Mouse (Mus musculus): ENCODE measurements around the gene Gm853.
A peak's percentile ranks its signal among the peaks of the same experiment; 100 is the strongest.

The Gm853 gene

DNA sequence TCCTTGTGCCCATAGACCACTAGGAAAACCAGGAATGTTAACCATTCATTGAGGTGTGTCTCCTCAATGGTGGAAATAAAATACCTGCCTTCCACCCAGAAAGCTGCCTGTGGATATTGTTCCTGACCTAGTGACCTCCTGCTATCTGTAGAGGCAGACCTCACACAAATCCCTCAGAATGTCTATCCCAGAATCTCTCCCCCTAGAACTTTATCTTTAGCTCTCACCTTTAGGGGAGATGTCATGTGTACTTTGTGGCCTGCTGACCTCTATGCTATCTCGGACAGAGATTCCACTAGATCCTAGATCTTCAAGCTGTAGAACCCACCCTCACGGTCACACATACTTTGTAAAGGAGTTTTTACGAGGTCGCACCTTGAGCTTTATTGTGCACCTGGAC lies 9.0 kb downstream of the Gm853 start:
- DNase-seq: no peak

DNA sequence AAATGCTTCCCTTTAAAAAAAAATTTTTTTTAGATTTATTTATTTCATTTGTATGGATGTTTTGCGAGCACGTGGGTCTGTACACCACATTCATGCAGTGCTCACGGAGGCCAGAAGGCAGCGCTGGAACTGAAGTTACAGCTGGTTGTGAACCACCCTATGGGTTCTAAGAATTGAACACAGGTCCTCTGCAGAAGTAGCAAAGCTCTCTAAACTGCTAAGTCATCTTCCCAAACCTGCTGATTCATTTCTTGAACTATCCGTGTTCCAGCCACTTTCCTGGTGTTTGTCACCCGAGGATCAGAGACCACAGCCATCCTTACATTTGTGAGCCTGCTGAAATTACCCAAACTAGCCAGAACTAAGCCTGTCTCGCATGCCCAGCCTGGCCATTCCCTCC lies 9.8 kb downstream of the Gm853 start:
- DNase-seq: no peak

DNA sequence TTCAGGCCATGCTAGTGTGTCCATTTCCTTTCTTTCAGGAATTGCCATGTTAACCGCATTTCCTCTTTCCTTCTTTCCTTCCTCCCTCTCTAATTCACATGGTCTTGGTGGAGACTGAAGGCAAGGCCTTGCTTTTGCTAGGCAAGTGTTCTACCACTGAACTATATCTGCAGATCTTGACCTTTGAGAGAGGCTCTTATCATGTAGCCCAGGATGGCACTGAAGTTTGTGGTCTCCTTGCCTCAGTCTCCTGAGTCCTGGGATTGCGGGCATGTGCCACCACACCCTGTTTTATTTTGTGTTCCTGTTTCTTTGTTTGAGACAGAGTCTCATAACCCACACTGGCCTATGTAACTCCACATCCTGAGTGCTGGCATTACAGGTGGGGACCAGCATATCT lies 10.3 kb downstream of the Gm853 start:
- DNase-seq: no peak

DNA sequence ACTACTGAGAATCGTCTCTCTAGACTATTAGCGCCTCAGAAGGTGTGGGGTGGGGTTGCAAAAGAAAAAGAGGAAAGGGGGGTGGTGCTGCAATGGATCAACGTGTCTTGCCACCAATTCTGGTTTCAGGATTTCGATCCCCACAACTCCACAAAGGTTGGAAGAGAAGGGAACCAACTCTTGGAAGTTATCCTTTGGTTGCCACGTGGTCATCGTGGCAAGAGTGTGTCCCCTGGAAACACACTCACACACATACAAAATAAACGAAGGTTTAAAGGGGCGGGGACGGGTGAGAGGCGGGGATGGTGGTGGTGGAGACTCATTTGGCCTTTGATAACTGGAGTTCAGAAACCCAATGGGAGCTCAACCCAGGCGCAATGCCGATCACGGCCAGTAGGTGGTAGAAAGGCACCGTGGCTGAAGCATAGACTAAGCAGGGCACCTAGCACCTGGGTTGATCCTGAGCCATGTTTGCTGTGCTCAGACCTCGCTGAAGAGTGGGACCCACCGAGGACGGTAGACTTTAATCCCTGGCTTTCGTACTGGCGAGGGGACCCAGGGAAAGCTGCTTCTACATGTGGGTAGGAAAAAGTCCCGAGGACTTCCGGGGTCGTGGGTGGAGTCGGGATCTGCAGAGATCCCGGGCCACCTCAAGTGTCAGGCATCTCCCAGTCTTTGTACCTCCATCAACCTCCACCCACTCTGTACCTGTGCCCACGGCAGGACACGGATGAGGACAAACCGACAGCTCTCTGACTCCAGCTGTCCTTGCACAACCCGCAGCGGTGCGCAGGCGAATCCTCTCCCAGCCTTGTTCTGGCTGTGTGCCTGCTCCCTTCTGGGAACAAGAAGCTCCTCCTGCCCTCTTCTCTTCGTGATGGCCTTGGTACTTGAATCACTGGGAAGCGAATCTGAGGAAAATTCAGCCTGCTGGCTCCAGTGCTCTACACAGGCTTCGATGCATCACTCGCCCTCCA lies 23.2 kb downstream of the Gm853 start:
- DNase-seq: peak; percentile 93

DNA sequence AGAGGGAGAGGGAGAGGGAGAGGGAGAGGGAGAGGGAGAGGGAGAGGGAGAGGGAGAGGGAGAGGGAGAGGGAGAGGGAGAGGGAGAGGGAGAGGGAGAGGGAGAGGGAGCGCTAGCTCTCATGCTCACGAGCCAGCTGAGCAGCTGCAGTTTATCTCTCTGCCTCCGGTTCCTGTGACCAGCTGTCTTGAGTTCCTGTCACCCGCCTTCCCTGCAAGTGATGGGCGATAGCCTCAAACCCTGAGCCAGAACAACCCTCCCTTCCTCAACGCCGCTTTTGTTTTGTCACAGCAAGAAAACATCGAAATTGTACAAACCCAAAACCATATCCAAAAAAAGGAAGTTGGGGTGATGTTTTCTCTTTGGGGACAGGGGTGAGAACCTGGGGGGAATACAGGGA lies 25.7 kb downstream of the Gm853 start:
- DNase-seq: no peak

- DNase-seq: no peak
These were observed 26.3 kb downstream of the Gm853 start for GRCm38 (mm10) chr4:130195924-130196323.

DNA sequence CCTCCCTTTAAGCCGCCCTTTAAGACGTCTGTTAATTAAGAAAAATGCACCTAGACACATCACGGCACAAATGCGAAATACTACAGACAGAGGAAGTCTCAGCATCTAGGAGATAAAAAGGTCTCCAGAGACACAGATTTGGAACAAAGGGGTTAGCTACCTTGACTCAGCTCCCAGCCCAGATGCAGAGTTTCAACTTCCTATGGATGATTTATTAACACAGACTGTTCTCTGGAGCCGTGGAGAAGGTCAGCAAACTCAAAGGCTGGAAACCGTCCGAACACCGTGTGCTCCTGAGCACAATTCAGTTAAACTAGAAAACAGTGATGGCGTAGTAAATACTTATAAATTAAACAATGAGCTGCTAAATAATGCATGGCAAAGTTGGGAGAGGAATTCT lies 29.9 kb downstream of the Gm853 start:
- no peak for DNase-seq

- DNase-seq: no peak
These were observed 32.6 kb downstream of the Gm853 start for GRCm38 (mm10) chr4:130189606-130190005.

- DNase-seq: peak; percentile 92
These were observed 33.3 kb downstream of the Gm853 start for GRCm38 (mm10) chr4:130188806-130189297.

DNA sequence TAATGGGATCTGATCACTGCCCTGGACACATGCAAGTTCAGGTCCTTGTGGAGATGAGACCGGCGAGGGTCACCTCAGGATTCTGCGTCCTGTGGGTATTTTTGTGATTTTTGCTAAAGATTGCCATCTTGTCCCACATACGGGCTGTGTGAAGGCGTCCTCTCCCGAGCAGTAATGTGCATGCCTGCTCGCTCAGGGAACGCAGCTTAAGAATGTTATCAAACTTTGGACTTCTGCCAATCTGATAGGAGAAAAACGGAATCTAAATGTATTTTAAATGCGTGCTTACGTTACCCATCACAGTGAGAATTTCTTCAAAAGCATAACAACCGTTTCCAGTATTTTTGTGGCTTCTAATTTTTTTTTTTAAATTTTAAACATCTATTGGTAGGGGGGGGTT lies 35.3 kb downstream of the Gm853 start:
- no peak for DNase-seq

- DNase-seq: no peak
These were observed 35.8 kb downstream of the Gm853 start for GRCm38 (mm10) chr4:130186450-130186849.

- no peak for DNase-seq
These were observed 38.3 kb downstream of the Gm853 start for GRCm38 (mm10) chr4:130183879-130184278.

DNA sequence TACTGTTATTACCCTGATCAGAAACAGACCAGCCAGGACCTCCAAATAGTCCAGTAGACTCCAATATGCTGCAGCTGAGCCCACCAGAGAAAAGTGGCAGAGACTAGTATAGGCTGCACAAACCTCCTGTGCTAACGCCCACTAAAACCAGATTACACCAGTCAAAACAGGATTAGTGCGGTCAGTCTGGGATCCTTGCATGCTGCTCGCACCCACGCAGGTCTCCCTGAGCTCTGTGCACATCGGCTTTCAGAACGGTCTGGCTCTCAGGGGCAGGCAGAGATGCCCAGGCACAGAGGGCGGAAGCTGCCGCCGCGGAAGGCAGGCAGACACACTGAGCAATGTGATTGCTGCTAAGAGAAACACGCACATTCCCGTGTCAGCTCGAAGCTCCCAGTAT lies 39.2 kb downstream of the Gm853 start:
- DNase-seq: no peak

- DNase-seq: peak; percentile 69
These were observed 40.3 kb downstream of the Gm853 start for GRCm38 (mm10) chr4:130181886-130182285.

DNA sequence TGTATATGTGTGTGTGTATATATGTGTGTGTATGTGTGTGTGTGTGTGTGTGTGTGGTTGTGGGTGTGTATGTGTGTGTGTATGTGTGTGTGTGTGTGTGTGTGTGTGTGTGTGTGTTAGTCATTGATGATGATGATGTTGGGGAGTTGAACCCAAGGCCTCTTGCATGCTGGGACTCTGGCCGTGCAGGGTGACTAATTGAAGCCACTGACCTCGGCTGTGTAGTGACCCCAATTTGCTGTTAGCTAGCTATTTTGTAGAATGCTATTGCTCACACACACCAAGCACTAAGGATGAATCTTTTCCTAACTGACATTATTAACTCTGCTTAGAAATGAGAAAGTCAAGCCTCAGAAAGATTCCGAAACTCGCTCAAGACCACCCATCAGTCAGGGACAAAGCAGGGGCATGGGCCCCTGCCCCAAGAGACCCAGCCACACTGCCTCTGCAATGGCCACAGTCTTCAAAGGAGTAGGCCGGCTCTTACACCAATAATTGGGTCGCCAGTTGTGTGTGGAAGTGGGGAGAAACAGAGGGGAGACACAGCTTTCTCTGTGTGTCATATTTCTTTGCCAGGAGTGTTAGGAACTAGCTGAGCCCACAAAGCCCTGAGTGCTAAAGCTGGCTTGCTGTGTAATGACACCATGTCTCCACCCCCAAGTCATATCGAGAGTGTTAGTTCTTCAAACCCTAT lies 41.1 kb downstream of the Gm853 start:
- no peak for DNase-seq

GRCm38 (mm10) chr4:130179876-130180275 lies 42.3 kb downstream of the Gm853 start:
- no peak for DNase-seq

DNA sequence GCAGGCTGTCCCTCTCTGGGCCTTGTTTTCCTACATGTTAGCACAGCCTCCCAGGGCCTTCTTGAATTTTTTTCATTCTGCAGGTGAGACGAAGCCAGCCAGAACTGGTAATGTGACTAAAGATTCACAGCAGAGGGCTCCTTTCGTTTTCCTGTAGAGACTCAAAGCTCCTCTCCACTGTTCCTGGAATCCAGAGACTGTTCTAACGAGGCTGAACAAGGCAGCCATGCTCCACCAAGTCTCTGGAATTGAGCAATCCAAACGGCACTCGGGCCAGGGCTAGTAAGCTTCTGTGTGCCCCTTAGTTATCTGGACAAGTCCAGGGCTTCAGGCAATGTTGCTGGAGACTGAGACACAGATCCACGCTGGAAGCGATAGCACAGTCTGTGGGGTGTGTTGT lies 44.7 kb downstream of the Gm853 start:
- no peak for DNase-seq

DNA sequence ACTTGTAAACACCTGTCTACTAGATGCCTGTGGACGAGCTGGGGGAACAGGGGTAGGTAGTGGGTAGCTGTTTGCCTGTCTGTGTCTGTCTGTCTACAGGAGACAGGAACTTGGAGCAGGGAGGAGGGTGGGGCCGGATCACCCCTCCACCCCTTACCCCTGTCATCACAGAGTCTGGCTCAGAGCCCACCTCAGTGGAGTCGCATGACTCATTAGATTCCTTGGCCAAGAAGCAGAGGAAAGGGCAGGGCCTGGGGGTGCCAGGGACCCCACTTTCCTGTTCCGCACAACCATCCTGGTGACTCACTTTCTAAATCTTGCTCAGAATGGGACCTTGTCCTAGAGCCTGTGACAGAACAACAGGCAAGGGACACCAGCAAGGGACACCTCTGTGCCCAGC lies 45.1 kb downstream of the Gm853 start:
- DNase-seq: peak; percentile 73

- no peak for DNase-seq
These were observed 46.0 kb downstream of the Gm853 start for GRCm38 (mm10) chr4:130176156-130176720.

DNA sequence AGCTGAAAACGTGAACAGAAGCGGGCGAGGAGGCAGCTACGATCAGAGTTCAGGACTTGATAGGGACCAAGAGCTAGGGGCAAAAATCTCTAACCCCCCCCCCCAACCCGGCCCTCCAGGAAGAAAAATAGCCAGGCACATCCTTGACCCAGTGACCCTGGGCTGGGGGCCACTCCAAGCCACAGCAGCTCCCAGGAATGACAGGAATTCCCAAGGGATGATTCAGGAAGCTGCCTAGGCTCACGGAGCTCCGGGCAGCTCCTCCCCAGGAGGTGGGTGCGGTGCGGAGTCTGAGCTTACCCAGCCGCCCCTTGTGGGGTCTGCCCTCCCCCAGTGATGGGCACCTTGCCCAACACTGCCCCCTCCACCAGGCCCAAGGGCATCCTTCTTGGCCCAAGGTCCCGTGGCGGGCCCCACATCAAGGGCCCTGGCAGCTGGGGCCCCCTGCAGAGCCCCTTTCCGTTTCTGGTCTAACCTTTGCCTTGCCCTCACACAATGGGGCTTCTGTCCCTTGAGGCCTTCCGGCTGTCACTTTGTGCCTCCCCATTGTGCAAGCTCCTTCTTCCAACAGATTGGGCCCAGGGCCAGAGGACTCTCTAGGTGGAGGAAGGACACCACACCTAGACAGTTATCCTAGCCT lies 47.0 kb downstream of the Gm853 start, which contains the start of gene Tinagl1:
Tinagl1 (minus strand) TSS at position 51 of the 640 bp plus-strand sequence.
- peak; percentile 75 for DNase-seq

GRCm38 (mm10) chr4:130174335-130175031 lies 47.7 kb downstream of the Gm853 start:
- DNase-seq: peak; percentile 88

DNA sequence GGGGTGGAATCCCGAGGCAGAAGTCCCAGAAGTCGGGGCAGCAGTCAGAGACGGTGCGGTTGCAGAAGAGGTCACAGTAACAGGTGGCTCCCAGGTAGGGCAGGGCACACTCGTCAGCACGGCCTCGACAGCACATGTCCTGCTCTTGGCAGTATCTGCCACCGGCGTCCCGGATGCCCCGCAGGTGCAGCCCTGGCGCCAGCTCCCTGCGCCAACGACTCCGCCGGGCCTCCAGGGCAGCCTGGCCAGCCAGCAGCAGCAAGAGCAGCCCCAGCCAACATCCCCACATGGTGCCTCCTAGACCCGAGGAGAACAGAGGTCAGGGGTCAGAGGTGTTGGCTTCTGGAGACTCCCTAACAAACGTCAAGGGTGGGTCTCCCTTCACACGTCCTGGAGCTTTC lies 48.3 kb downstream of the Gm853 start:
- DNase-seq: peak; percentile 57
